10 mouse cellular contexts compared by ENCODE assay signal in genomic region chr4:142057529-142058216, GRCm38 (mm10). TPM values are rescaled to one million over a fixed set of nuclear protein-coding genes. Genes with fewer than 3 reads are reported as not detected.
DNase-seq lines count a peak whose midpoint lies in the region; ATAC-seq lines count a peak whose summit lies in the region.
"Had no signal": no experiment of that assay in that cellular context is flagged by ENCODE, and none has a peak within 500 bp of the region (broad histone marks: within the 10 kb centered on the region; RNA-seq: fewer than 3 reads in every experiment).

No protein-coding gene starts in this region.

- WGBS in embryonic facial prominence, embryonic 15.5 days, result 58% methylated on average over 22 of the region's 22 CpGs
- 76% methylated on average over 22 of the region's 22 CpGs for WGBS in stomach, embryonic 15.5 days

- no peak overlapping the region for H3K9ac ChIP-seq in embryonic facial prominence, embryonic 15.5 days
- no peak overlapping the region for H3K9ac ChIP-seq in stomach, embryonic 15.5 days
- H3K9ac ChIP-seq: liver, embryonic 13.5 days had no signal

- no peaks in the 10 kb centered on the region for H3K27me3 ChIP-seq in embryonic facial prominence, embryonic 15.5 days
- H3K27me3 ChIP-seq in stomach, embryonic 15.5 days (replicated peaks), result no peaks in the 10 kb centered on the region
- H3K27me3 ChIP-seq: liver, embryonic 13.5 days had no signal

- H3K9me3 ChIP-seq in embryonic facial prominence, embryonic 15.5 days (replicated peaks), result no peaks in the 10 kb centered on the region
- no peaks in the 10 kb centered on the region for H3K9me3 ChIP-seq in stomach, embryonic 15.5 days
- H3K9me3 ChIP-seq: liver, embryonic 13.5 days had no signal

- H3K4me1 ChIP-seq in embryonic facial prominence, embryonic 15.5 days, result peaks cover 21% of the 10 kb centered on the region
- peaks cover 34% of the 10 kb centered on the region for H3K4me1 ChIP-seq in stomach, embryonic 15.5 days

- peak; percentile 46 for DNase-seq in right cerebral cortex, adult 18-20 months
- DNase-seq in right cerebral cortex, postnatal 4 days, result no peak
- DNase-seq in layer of hippocampus, adult 8-10 months (ENCODE audit: low spot score in 2 of 2), result peak; percentile 51 to 53
- DNase-seq in gastrocnemius, postnatal 10 days, result no peak
- DNase-seq in gastrocnemius, adult 8-10 months (ENCODE audit: low spot score in 2 of 2), result no peak
- no peak for DNase-seq in natural killer cell, adult 2 months (ENCODE audit: low spot score in 2 of 2)
- DNase-seq: gastrocnemius, postnatal 36 days; liver, embryonic 13.5 days had no signal

- ATAC-seq in embryonic facial prominence, embryonic 15.5 days (ENCODE audit: insufficient number of reproducible peaks, low FRiP score, low TSS enrichment, low read depth), result no peak
- ATAC-seq in stomach, embryonic 15.5 days (ENCODE audit: insufficient read depth, low FRiP score, low read depth), result peak; percentile 45

- H3K4me3 ChIP-seq in embryonic facial prominence, embryonic 15.5 days (replicated peaks), result no peak overlapping the region
- no peak overlapping the region for H3K4me3 ChIP-seq in stomach, embryonic 15.5 days (replicated peaks)
- H3K4me3 ChIP-seq: liver, embryonic 13.5 days had no signal

- no peaks in the 10 kb centered on the region for H3K36me3 ChIP-seq in embryonic facial prominence, embryonic 15.5 days
- H3K36me3 ChIP-seq in stomach, embryonic 15.5 days, result no peaks in the 10 kb centered on the region
- H3K36me3 ChIP-seq: liver, embryonic 13.5 days had no signal

- peak overlapping the region; percentile 58; the same call in 1 of the 2 replicates for H3K27ac ChIP-seq in embryonic facial prominence, embryonic 15.5 days (replicated peaks)
- H3K27ac ChIP-seq in stomach, embryonic 15.5 days, result peak overlapping the region; percentile 77
- H3K27ac ChIP-seq: liver, embryonic 13.5 days had no signal

- H3K4me2 ChIP-seq in embryonic facial prominence, embryonic 15.5 days (replicated peaks), result no peak overlapping the region
- no peak overlapping the region for H3K4me2 ChIP-seq in stomach, embryonic 15.5 days
- H3K4me2 ChIP-seq: liver, embryonic 13.5 days had no signal

RNA-seq across cellular contexts. Expression of gene Tmem51, which starts 26.4 kb away (rescaled TPM):
- 18.3 and 20.2 TPM in 2 replicates for polyA plus RNA-seq in embryonic facial prominence, embryonic 15.5 days (2015; fragmentation: Nextera tagmentation; extraction: Ambion mirVana)
- 1 to 10 TPM; 3.4 to 7.1 (median 6.0) TPM for total RNA-seq in layer of hippocampus, adult 8-10 months (2022)
- polyA plus RNA-seq in stomach, embryonic 15.5 days (2015; fragmentation: Nextera tagmentation; extraction: Ambion mirVana), result 62.4 and 64.8 TPM in 2 replicates
- 1 to 10 TPM; 4.3 to 4.9 TPM for total RNA-seq in gastrocnemius, postnatal 10 days (2021)
- total RNA-seq in gastrocnemius, adult 8-10 months (2022), result under 1 TPM; 0.22 to 0.86 (median 0.72) TPM

RNA-seq across cellular contexts. Expression of gene Fhad1, which starts 42.8 kb away (rescaled TPM):
- polyA plus RNA-seq in embryonic facial prominence, embryonic 15.5 days (2015; fragmentation: Nextera tagmentation; extraction: Ambion mirVana), result 7.8 and 9.0 TPM in 2 replicates
- 10 to 100 TPM in 1 of 4 experiments, 1 to 10 TPM in 3; 6.9 to 10.4 (median 9.0) TPM for total RNA-seq in layer of hippocampus, adult 8-10 months (2022)
- 2.0 and 2.7 TPM in 2 replicates for polyA plus RNA-seq in stomach, embryonic 15.5 days (2015; fragmentation: Nextera tagmentation; extraction: Ambion mirVana)
- 1 to 10 TPM; 2.1 to 4.5 TPM for total RNA-seq in gastrocnemius, postnatal 10 days (2021)
- not detected for total RNA-seq in gastrocnemius, adult 8-10 months (2022)

Comparison
In these comparisons a context has a peak if more than half of its experiments do, and no peak if none do; other contexts are left out.
1. DNase-seq: peak in right cerebral cortex, adult 18-20 months (single experiment) and layer of hippocampus, adult 8-10 months (2 of 2); none in right cerebral cortex, postnatal 4 days (single experiment), gastrocnemius, postnatal 10 days (single experiment), gastrocnemius, adult 8-10 months (0 of 2) and natural killer cell, adult 2 months (0 of 2).